Mouse (Mus musculus) induced T-regulatory cell, adult 2 months (primary cell): ENCODE measurements around the gene Nkain1.

Source experiments
- DNase-seq: peaks from one replicate; pipeline ENCODE4 v3.0.0-alpha.2; 2012; ENCODE audit warnings: low read depth

Gene Nkain1

DNA sequence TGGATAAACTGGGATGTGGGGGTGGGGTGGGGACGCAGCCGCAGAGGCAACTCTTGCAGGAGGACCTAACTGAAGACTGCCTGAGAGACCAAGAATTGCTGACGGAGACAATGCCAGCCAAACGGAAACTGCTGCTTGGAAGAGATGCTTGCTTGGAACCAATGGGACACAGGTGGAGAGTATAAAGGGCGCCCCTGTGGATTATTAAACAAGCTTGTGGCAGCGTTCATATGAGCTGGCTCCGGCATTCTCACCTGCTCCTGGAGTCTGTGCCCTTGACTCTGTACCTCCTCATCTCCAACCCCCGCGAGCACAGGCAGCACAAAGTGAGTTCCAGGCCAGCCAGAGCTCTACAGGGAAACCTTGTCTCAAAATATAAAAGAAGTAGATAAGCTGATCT, 23.5 kb downstream of the Nkain1 start:
- DNase-seq, result no peak

DNA sequence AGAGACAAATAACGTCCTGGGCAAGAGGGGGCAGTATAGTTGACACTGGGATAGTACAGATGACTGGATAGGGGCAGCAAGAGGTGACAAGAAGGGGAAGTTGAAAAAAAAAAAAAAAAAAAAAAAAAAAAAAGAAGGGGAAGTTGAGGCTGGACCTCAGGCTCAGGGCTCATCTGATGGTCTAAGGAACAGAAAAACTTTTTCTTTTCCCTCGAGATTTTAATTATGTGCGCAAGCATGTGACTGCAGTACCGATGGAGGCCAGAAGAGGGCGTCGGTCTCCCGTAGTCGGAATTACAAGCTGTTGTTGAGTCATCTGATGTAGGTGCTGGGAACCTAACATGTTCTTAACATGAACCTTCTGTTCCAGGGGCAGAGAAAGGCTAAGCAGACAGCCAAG, 24.8 kb downstream of the Nkain1 start:
- DNase-seq, result no peak

DNA sequence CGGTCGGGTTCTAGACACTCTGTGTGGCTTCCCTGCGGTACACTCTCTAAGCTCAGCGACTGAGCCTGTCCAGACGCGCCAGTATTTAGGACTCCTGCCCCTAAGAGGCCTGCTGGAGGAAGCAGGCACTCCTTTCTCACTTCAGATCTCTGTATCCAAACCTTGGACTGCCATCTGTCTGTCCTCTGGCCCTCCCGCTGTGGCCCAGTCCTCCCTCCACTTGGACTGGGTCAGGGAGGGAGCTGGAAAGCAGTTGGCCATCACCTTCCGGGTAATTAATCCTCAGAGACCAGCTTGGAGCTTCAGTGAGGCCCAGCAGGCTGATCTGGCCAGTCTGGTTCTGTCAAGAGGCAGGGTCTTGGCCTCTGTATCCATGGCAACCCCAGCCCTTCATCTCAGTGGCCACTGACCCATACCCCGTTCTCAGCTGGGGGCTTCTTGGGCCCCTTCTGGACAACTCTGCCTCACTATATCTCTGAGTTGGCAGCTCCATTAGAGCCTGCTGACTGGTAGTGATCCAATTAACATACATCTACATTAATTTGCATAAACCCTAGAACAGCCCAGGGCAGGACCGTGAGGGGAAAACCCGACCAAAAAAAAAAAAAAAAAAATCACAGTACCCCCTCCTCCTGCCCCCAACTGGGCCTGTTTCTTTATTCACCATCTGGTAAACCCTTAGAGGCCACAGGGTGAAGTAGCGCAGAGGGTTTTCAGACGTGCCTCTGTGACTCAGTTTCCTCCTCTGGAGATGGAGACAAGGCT, 27.0 kb downstream of the Nkain1 start:
- no peak for DNase-seq

DNA sequence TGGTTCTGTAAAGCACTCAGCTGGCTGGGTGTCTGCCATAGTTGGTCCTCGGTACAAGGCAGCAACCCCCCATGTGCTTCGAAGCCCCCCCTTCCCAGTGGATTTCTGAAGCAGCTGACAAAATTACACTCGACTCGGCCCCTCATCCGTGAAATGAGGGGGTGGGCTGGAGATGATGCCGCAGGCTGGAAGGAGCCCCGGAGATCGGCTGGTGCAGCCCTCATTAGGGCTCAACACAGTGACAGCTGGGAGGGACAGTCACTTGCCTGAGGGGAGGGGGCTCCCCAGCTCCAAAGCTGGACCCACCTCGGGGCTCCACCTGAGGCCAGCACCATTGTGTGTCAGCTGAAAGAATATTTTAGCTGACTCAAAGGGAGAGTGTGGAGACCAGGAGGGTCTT, 29.6 kb downstream of the Nkain1 start:
- no peak for DNase-seq

DNA sequence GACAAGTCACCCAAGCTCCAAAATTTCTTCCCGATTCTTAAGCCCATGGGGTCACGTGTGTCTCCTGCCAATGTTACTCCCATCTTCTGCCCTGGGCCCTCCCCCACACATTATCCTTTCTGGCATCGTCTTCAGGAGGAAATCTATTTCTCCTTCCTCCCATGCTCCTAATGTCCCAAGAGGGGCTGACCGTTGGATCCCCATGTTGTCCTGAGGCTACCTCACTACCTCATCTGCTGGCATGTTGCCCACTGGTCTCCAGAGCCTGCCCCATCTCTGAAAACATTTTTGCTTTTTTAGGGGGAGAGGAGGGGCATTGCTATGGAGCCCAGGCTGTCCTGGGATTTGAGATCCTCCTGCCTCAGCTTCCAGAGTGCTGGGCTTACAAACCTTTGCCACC, 30.9 kb downstream of the Nkain1 start:
- DNase-seq, result no peak

DNA sequence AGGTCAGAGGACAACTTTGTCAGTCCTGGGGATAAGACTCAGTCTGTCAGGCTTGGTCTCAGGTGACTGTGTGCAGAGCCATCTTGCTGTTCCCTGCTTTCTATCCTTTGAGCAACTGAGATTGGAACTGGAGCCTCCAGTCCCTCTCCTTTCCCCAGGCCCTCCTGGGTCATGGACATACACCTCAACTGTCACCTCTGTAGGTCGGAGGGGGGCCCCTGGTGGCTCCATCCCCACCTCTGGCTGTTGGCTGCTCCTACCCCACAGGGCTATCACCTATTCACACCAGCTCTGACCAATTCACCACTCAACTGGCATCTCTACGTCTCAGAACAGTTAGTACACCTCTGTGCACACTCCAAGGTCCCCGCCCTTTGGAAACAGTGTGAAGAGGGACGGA, 33.1 kb downstream of the Nkain1 start:
- DNase-seq, result no peak

DNA sequence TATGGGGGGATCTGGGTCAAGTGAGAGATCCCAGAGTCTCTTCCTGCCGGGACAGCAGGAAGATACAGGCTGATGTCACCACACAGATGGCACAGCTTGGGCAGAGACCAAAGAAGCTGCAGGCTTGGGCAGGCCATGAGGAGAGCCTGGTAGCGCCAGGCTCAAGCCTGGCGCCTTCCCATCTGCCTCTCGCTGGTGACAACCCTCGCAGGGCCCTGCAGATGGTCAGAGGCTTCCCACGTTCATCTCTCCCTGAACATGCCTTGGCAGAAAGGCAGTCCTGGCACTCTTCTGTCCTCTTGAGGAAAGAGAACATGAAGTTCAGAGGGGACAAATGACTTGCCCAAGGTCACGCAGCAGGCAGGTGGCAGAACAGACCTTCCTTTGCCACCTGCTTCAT, 34.3 kb downstream of the Nkain1 start:
- no peak for DNase-seq

DNA sequence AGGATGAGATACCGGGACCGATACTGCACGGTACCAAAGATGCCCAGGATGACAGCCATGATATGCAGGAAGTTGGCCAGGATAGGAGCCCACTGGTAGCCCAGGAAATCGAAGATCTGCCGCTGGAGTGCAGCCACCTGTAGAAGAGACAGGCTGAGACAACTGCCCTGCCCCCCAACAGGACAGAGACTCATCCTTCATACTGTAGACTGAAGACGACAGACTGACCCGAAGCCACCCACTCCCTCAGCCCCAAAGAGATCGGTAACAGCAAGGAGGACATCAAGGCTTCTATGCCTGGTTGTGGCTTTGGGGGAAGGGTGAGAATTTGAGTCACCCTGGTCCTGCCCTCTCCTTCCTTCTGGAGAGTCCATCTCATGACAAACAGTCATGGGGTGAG, 34.9 kb downstream of the Nkain1 start:
- DNase-seq, result no peak

DNA sequence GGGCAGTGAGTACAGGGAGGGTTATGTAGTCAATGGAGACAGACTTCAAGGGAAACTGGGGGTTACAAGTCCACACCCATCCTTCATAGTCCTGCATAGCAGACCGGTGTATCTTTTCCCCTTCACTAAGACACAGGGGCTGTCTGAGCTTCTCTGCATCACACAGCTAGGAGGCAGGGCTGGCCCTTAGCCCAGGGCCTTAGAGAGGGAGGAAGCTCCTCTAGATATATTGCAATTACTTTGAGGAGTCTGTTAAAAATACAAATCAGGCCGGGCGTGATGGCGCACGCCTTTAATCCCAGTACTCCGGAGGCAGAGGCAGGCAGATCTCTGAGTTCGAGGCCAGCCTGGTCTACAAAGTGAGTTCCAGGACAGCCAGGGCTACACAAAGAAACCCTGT, 36.6 kb downstream of the Nkain1 start:
- DNase-seq, result no peak

DNA sequence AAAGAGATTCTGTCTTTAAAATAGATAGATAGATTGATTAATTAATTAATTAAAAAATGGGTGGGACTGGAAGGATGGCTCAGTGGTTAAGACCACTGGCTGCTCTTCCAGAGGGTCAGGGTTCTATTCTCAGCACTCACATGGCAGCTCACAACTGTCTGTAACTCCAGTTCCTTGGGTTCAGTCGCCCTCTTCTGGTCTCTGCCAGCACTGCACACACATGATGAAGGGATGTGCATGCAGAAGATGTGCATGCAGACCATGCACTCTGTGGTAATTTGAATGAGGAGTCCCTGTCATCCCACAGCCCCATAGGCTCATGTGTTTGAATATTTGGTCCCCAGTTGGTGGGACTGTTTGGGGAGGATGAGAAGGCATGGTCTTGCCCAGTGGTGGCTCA, 38.2 kb downstream of the Nkain1 start:
- DNase-seq, result peak; percentile 23

DNA sequence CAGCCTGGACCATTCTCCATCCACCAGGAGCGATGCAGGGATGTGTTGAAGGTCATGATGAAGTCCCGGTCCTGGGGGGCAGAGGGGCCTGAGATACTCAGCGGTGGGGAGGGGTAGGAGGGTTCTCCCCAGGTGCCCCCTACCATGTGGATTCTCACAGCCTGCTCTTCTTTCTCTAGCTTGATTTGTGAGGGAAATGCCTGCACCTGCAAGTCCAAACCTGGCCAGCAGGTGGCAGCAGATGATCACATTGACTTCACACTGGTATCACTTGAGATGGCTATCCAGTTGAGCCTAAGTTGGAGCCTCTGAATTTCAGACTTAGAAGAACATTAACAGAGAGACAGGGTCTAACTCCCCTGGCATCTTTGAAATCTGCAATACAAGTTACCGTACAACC, 40.0 kb downstream of the Nkain1 start:
- DNase-seq, result peak; percentile 86

DNA sequence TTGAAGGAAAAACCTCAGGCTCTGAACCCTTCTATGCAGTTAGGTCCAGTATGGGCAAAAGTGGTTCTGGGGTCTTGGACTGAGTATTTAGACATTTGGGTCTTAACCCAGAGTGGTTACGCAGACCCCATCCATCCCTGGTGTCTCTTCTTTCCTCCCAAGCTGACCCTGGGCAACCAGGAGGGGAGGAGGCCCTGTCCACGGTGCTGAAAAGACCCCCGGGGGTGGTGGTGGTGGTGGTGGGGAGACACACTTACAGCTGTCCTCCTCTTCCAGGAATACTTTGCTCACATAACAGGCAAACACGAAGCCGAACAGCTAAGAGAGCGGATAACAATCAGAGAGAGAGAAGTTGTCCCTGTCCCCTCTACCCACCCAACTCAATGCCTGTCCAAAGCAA, 41.6 kb downstream of the Nkain1 start:
- no peak for DNase-seq

DNA sequence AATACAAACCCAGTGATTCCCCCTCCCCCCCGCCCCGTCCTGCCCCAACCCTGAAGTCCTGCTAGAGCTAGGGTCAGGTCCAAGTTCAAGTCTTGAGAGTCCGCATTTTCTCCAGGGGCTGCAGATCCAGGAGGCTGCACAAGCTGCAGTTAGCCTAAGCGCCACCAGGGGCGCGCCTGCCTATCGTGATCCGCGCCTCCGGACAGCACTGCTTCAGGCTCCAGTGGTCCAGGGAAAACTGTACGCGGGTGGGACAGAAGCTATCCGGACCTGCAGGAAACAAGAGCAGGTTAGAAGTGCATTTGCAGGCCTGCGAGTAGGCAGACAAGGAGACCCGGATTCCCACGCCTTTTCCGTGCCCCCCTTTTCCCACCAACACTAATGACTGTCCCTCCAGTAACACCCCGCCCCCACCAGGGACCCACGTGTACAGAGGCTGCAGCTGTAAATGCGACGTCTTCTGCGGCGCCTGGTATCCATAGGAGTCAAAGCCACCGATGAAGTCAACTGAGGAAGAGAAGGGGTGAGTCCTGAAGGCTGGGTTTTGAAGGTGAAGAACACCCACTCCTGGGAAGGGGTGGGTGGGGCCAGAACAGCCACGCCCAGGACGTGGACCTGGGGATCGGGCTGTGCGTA, 42.2 kb downstream of the Nkain1 start:
- peak; percentile 60 for DNase-seq

DNA sequence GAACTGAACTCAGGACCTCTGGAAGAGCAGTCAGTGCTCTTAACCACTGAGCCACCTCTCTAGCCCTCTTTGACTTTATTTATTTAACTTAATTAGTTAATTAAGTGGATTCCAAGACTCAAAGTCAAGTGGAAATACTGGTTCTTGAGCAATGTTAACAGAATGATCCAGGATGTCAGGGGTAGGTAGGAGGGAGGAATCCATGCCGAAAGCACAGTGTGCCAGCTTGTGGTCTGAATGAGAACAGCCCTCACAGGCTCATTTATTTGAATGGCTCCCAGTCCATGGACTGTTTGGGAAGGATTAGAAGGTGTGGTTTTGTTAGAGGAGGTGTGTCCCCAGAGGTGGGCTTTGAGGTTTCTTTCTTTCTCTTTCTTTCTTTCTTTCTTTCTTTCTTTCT, 46.2 kb downstream of the Nkain1 start:
- no peak for DNase-seq

DNA sequence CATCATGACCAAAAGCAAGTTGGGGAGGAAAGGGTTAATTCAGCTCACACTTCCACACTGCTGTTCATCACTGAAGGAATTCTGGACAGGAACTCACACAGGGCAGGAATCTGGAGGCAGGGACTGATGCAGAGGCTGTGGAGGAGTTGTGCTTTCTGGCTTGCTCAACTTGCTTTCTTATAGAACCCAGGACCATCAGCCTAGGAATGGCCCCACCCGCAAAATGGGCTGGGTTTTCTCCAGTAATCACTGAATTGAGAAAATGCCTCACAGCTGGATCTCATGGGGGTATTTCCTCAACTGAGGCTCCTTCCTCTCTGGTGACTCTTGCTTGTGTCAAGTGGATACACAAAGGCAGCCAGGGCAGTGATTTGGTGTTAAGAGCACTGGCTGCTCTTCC, 48.9 kb downstream of the Nkain1 start:
- DNase-seq, result no peak

DNA sequence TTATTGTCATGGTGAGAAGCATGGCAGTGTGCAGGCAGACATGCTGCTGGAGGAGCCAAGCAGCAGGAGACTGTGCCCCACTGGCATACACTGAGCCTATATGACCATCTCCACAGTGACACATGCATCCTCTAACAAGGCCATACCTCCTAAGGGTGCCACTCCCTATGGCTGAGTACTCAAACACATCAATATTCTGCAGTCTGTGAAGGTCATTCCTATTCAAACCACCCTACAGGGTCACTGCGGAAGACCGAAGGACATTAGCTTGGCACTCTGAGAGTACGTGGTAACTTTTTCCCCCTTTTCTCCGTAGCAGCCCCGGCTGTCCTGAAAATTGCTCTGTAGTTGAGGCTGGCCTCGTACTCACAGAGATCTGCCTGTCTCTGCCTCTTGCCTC, 52.5 kb downstream of the Nkain1 start:
- DNase-seq, result no peak

DNA sequence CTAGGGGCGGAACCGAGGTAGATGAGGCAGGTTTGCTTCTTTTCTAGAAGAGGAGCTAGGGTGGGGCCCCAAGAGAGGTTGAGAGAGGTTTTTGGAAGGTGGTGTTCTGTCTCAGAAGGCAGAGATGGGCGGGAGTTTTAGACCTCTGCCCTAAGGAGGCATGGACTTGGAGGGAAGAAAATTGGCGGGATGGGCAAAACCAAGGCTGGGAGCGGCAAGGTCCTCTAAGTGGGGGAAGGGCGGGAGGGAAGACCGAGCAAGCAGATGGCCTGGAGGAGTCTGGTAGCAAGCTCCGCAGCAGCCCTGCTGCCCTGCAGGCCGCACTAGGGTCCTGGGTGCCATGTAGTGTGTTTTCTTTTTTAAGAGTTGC, 53.5 kb downstream of the Nkain1 start:
- DNase-seq, result no peak

DNA sequence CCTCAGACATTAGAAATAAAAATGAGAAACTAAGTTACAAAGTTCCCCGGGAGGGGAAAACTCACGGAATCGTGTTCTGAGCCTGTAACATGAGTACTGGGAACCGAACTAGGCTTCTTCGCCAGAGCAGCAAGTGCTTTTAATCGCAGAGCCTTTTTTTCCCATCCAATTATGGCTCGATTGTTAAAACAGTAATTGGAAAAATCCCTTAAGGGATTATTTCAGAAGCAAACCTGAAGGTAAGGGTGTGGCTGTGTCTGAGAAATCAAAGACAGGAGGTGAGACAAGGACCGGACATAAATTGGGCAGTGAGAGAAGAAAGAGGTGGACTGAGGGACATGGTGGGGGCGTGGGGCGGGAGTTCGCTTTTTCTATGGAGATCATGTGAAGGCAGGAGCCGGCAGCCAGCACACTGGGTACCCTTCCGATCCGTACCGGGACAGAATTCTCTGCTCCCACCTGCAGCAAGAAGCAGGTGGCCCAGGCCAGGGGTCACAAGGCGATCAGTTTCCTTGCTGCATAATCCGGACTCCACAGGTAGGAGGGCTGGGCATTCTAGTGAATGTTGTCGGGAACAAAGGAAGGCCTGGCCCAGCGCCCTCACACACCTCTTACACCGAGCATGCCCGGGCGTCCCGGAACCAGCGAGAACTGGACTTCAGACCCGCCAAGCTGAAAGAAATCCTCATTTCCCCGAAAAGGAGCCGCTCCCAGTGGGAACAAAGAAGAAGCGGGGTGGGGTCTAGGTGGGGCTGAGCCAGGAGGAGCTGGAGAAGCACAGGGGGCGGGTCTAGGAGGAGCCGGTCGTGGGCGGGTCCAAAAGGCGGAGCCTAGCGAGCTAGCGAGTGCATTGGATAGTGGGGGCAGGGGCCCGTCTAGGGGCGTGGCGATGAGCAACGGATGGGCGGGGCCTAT, 54.1 kb downstream of the Nkain1 start:
- peak; percentile 95 for DNase-seq

DNA sequence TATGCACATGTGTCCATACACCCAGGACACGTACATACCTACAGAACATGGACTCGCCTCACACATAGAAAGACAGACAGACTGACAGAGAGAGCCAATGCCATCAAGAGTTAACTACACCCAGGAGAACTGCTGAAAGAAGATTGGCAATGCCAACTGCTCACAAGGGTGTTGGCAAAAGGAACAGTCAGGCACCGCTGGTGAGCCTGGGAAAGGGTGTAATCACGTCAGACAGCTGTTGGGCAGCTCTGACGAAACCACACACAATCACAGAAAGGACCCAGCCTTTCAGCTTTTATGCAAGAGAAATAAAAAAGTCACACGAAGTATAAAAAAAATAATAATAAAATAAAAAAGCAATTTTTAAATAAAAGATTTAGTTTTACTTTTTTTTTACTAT, 57.5 kb downstream of the Nkain1 start:
- no peak for DNase-seq
